Mouse (Mus musculus): ENCODE data around the gene Fam20b.

The Fam20b gene

GRCm38 (mm10) chr1:156630965-156631364 is 87.9 kb downstream of the Fam20b start:
- DNase-seq: no peak

GRCm38 (mm10) chr1:156629984-156630383 is 88.9 kb downstream of the Fam20b start:
- no peak for DNase-seq

All from cerebellum, adult 9-10 months (tissue).